Mouse (Mus musculus) heart, postnatal 36 days (tissue): ENCODE results near the gene Tiam1. TPM values are rescaled to one million over a fixed set of nuclear protein-coding genes. Genes with fewer than 3 reads are reported as not detected.

Experiments
- DNase-seq, 2 experiments: peaks; one replicate each; pipeline ENCODE4 v3.0.0; 2021 to 2022
- intact Hi-C: fragments of 180-260 bp; cut with DNase I; formaldehyde crosslinking; loops from one replicate; pipeline ENCODE4 v1.15.1; 2025
- total RNA-seq, 2 experiments: library from RNA; stranded (reverse); gene quantifications; 2 replicates each; pipeline ENCODE4 v1.2.3; 2021

Tiam1 gene
- total RNA-seq, 2 experiments from 2014 or later = 4.8 to 6.1 TPM

- intact Hi-C loops = no loop called here
- DNase-seq = peak; percentile 35 to 39
Observed at GRCm38 (mm10) chr16:89896885-89897546, 246.6 kb downstream of the Tiam1 start.

GRCm38 (mm10) chr16:89896392-89896791 lies 247.2 kb downstream of the Tiam1 start:
- intact Hi-C loops = no loop called here
- no peak for DNase-seq

- no peak for DNase-seq
- intact Hi-C loops = no loop called here
Observed at GRCm38 (mm10) chr16:89895283-89895682, 248.3 kb downstream of the Tiam1 start.

- intact Hi-C loops = no loop called here
- DNase-seq = peak in 1 of 2 experiments; percentile 32
Observed at GRCm38 (mm10) chr16:89894816-89895215, 248.8 kb downstream of the Tiam1 start.

GRCm38 (mm10) chr16:89890515-89891189 lies 252.9 kb downstream of the Tiam1 start:
- no peak for DNase-seq
- intact Hi-C loops = no loop called here

- no peak for DNase-seq
- intact Hi-C loops = no loop called here
Observed at GRCm38 (mm10) chr16:89889890-89890462, 253.6 kb downstream of the Tiam1 start.

GRCm38 (mm10) chr16:89886561-89886960 lies 257.0 kb downstream of the Tiam1 start:
- DNase-seq = no peak
- intact Hi-C loops = no loop called here

- intact Hi-C loops = no loop called here
- no peak for DNase-seq
Observed at GRCm38 (mm10) chr16:89885661-89886060, 257.9 kb downstream of the Tiam1 start.

GRCm38 (mm10) chr16:89883897-89884296 lies 259.7 kb downstream of the Tiam1 start:
- no peak for DNase-seq
- intact Hi-C loops = no loop called here

- intact Hi-C loops = no loop called here
Observed at GRCm38 (mm10) chr16:89882477-89883234, 260.9 kb downstream of the Tiam1 start.

GRCm38 (mm10) chr16:89877206-89877605 lies 266.4 kb downstream of the Tiam1 start:
- DNase-seq = no peak
- intact Hi-C loops = no loop called here

More at GRCm38 (mm10) chr16:89882477-89883234, 260.9 kb downstream of the Tiam1 start:
- no peak for DNase-seq

GRCm38 (mm10) chr16:89876079-89876478 lies 267.5 kb downstream of the Tiam1 start:
- intact Hi-C loops = no loop called here

GRCm38 (mm10) chr16:89874012-89874704 lies 269.4 kb downstream of the Tiam1 start:
- DNase-seq = no peak

More at GRCm38 (mm10) chr16:89876079-89876478, 267.5 kb downstream of the Tiam1 start:
- DNase-seq = no peak

GRCm38 (mm10) chr16:89872011-89872942 lies 271.3 kb downstream of the Tiam1 start:
- no peak for DNase-seq
- intact Hi-C loops = no loop called here

More at GRCm38 (mm10) chr16:89874012-89874704, 269.4 kb downstream of the Tiam1 start:
- intact Hi-C loops = no loop called here

- intact Hi-C loops = no loop called here
- DNase-seq = no peak
Observed at GRCm38 (mm10) chr16:89871382-89871781, 272.2 kb downstream of the Tiam1 start.

- intact Hi-C loops = no loop called here
- DNase-seq = no peak
Observed at GRCm38 (mm10) chr16:89870059-89870458, 273.5 kb downstream of the Tiam1 start.

GRCm38 (mm10) chr16:89868502-89868901 lies 275.1 kb downstream of the Tiam1 start:
- intact Hi-C loops = no loop called here

GRCm38 (mm10) chr16:89867212-89867829 lies 276.2 kb downstream of the Tiam1 start:
- no peak for DNase-seq
- intact Hi-C loops = no loop called here

More at GRCm38 (mm10) chr16:89868502-89868901, 275.1 kb downstream of the Tiam1 start:
- no peak for DNase-seq

- intact Hi-C loops = no loop called here
- no peak for DNase-seq
Observed at GRCm38 (mm10) chr16:89865136-89865535, 278.4 kb downstream of the Tiam1 start.
